Mouse (Mus musculus) kidney, adult 11 months (tissue): ENCODE data around the gene Pced1b.
"Not testable (repeated sequence)": the region's sequence is repeated elsewhere in the genome, so short reads cannot be mapped to it uniquely, and the experiment has no call there.

Experiments
- DNase-seq: peaks from one replicate; pipeline ENCODE4 v3.0.0; 2022

Gene Pced1b

DNA sequence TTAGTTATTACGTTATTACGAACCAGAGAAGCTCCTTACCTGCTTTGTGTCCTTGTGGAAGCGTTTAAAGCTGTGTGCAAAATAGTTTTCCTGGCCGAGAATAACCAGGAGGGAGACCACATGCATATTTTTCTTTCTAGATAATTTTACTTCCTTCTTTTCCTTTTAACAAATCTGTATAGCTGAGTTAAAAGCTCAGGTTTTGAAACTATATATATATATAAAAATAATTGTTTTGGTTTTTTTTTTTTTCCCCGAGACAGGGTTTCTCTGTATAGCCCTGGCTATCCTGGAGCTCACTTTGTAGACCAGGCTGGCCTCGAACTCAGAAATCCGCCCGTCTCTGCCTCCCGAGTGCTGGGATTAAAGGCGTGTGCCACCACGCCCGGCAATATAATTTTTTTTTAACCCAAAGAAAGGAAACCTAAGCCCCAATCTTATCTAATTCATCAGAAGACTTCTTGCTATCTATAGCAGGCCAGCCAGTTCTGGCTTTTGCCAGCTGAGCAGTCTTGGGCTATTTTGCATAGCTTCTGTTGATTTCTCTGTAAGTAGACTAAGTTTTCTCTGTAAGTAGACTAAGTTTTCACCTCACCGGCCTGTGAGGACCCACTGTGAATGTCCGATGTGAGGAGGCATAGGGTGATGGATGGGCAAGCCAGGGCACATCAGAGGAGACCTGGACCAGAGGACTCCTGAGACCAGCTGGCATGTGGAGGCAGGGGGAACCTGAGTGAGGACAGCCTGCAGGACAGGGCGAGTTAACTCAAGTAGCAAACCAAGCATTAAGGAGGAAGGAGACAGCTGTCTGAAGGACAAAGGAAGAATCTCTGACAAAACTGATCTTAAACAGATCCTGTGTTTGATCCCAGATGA is 128.2 kb downstream of the Pced1b start:
- DNase-seq = no peak

DNA sequence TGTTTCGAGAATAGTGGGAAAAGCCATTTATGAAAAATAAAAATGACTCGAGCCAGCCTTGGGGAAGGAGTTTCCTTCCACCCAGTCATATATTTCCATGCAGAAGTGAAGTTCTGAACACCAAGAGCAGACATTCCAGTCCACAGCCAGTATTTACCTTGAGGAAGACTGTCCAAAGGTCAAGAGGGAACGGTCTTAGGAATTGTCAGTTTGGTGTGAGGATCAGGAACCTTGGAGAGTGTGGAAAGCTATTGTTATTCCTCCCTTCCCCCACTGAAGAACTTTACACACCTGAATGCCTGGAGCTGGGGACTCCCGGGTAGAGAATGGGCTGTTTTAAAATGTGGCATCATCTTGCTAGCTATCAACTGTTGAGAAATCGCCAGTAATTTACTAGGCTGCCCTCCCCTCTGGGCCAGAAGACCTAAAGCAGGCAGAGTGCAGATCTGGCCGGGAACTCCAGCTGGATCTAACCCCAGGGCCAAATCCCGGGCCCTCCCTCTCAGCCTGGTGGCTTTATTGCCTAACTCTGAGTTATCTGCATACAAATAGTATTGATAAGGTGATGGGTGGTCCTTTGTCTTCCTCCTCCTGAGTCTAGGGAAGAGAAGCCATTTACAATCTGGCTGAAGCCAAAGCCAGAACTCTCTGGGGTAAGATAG is 129.3 kb downstream of the Pced1b start:
- no peak for DNase-seq

DNA sequence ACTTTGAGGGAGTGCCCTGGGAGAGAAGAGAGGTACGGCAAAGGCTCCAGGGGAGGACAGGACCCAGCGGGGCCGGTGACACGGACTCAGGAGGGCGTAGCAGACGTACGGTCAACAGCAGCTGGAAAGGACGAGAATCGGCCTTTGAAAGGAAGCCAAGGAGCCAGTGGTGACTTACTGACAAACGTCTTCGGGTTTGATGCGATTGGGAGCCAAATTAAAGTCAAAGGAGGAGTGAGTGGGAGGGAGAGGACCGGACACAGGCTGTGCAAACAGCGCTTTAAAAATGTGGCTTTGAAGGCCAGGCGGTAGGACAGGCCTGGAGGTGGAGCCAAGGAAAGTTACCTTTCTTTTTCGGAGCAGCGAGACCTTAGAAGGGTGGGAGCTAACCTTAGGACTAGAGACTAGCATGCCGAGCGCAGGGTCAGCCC is 129.9 kb downstream of the Pced1b start:
- DNase-seq = no peak

DNA sequence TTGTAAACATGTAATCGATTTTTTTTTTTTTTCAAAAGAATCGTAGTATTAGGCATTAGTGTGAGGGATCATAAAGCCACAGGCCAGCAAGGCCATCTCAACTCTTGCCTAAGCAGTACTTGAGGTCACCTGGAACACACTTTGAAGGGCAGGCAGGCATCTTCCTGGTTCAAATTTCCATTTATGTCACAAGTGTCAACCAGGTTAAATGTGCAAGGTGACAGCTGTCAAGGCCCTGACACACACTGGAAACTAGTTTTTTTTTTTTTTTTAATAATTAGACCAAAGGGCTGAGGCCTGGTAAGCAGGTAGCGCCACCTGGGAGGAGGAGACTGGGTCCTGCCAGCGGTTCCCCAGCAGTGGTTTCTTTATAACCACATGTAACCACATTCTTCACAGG is 131.2 kb downstream of the Pced1b start:
- DNase-seq = no peak

DNA sequence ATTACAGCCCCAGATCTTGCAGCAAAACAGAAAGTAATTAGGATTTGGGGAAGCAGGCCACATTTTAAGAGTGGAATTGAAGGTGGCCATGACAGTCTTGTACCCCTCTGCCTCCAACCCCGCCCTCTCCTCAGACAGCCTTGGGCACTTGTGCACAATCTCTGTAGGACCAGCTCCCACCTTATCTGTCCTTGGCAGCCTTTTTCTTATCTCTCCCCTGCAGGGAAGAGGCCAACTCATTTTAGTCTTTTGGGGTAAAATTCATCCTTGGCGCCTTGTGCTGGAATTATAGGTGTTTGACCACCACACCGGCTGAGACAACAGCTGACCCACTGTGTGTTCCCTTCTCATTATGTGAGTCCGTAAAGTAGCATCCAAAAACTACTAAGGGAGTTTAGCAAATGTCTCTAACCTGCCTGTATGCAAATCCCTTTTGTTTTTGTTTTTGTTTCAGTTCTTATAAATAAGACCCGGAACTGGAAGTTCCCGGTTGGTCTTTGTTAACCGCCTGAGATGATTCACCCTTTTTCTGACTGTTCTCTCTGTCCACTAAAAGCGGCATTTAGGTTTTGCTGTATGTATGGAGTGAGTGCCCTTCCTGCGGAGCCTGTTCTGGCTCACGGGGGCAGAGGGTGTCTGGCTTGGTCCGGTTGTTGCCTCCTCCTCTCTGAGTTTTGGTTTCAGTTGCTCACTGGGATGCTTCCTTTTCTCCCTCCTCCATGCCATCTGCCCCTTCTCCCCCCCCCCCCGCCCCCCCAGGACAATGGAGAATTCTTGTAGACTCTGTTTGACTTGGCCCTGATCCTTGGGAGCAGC is 132.8 kb downstream of the Pced1b start:
- DNase-seq = no peak

DNA sequence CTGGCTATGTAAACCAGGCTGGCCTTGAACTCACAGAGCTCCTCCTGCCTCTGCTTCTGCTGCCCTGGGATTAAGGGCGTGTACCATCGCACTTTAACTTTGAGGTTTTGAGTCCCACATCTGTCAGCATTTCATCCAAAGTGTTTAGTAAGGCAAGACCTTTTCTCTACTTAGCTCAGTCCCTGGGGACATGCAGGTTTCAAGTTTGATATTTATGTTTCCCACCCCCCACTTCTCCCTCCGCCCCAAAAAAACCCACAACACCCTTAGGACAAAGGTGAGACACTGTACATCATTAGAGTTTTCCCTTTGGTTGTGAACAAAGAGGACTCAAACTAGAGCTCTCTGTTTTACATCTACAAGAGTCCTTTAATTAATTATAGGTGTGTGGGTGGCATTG is 135.7 kb downstream of the Pced1b start:
- DNase-seq = no peak

DNA sequence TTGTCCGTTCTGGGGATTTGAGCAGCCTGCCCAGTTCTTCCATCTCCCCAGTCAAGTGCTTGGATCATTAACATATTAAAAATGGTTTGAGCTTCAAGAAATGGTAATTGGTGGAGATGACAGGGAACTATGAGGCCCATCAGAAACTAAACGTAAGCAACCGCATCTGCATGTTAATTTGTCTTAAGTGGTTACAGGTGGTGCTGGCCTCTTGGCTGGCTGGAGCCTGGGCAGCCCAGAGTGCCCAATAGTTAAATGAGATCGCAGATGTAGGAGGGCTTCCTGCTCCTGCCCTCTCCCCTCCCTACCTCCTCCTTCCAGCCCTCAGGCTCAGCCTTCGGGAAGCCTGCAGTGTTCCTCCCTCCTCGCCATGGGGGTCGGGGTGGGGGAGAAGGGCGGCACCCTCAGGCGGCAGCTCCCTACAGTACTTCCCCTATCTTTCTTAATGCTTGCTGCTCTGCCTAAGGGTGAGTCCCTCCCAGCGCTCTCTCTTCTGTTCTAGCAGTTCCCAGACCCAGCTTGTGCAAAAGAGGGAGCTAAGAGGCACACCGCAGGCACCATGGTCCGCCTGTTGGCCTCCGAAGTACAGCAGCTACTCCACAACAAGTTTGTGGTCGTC is 136.7 kb downstream of the Pced1b start:
- no peak for DNase-seq

DNA sequence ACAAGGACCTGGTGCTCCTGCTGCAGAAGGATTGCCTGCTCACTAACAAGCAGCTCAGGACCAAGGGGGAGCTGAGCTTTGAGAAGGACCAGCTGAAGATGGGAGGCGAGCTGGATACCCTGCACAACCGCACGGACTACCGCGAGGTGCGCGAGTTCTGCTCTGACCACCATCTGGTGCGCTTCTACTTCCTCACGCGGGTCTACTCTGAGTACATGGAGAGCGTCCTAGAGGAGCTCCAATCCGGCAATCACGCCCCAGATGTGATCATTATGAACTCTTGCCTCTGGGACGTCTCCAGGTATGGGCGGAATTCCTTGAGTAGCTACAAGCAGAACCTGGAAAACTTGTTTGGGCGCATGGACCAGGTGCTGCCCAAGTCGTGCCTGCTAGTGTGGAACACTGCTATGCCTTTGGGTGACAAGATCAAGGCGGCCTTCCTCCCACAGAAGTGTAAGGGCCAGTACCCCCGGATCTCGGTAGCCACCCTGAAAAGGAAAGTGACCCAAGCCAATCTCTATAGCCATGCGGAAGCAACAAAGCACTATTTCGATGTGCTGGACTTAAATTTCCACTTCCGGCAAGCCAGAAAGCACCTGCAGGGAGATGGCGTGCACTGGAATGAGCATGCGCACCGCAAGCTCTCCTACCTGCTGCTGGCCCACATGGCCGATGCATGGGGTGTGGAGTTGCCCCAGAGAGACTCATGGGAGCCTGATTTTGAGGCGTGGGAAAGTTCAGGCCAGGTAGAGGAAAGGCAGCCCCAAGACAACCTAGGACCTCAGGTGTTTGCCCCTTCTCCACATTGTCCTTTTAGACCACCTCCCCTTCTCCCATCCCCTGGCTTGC is 137.5 kb downstream of the Pced1b start:
- DNase-seq = no peak

DNA sequence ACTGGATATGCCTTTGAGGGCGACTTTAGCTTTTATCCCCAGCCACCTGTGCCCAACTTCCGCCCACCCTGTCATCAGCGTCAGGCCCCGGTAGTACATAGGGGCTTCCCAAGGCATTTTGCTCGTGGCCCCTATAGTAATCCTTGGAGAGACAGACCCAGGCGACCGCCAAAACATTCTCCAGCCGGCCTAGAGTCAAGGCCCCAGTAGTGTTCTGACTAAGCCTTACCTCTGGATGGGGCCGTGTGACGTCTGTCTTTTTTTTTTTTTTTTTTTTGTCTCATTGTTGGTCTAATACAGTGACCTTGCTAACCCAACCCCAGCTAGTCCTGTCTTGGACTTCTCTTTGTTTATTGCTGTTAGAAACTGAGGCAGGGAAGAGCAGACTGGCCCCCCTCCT is 138.3 kb downstream of the Pced1b start:
- DNase-seq = not testable (repeated sequence)

DNA sequence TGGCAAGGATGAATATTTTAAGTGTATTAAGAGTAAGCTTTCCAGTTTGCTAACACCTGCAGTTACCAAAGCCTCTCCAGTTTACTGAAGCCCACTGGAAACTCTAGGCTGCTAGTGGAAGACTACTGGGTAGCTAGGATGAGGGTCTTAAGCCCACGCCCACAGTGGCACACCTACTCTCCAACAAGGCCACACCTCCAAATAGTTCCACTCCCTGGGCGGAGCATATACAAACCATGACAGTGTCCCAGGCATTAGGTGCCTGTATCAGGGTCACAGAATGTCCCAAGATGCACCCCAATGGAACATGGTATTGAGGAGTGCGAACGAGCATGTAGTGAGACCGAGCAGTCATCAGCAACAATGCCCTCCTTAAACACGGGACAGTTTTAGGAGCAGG is 140.9 kb downstream of the Pced1b start:
- DNase-seq = no peak

DNA sequence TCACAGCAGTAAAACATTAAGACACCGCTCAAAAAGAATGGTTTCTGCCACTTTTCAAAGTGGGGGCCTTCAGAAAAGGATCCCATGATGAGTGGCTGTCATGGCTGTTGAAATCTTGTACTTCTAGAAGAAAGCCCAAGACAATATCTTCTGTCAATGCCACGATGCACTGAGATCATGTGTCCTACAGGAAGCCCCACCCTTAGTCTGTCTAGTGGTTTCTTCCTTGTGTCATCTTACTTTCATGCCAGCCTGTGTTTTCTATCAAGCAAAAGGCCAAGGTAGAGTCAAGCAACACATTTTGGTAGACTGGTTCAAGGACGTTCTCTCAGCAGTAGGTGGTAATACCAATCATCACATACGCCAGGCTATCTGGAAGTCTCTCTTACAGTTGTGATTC is 142.7 kb downstream of the Pced1b start:
- DNase-seq = no peak

DNA sequence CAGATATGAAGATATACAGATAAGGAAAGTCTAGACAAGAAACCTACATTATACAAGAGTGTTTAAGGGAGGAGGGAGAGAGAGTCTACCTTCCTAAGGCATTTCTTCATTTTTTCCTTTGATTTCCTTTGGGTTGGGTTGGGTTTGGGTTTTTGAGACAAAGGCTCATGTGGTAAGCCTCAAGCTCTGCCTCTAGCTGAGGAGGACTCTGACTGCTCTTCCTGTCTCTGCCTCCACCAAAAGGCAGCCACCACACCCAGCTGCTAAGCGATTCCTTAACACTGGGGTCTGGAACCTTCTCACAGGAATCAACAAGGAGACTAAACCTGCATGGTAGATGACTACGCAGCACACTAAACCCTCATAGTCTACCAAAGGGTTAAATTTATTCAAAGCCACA is 143.9 kb downstream of the Pced1b start:
- no peak for DNase-seq

DNA sequence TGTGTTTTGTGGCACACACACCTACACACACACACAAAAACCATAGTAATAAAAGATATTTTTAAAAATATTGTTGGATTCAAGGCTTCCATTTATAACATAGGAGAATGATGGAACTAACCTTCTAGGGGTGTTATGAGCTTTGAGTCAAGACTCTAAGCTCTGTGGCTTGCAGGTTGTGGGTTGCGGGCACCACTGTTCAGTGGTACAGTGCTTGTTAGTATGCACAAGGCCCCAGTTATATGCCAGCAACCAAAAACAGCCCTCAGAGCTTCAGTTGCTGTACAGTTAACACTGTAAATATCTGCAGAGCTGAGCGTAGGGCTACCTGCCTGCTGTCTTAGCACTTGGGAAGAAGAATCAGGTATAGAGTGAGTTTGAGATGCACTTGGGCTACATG is 144.5 kb downstream of the Pced1b start:
- no peak for DNase-seq

DNA sequence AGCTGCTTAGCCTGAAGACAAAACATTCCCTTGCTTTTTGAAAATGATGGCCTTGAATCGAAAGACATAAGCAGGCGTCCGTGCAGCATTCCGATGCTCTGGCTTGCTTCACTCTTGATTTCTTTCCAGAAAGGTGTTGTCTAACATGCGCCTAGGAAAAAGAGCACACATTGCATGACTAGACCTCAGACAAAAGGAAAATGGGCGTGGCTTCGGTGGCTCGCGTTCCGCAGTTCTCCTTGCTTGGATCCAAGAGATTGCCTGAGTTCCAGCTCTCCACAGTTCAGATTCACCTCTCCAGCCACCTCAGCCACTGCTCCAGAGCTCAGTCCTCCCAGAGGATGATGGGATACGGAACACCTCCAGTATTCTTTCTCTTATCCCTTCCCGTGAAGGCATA is 147.7 kb downstream of the Pced1b start:
- no peak for DNase-seq

DNA sequence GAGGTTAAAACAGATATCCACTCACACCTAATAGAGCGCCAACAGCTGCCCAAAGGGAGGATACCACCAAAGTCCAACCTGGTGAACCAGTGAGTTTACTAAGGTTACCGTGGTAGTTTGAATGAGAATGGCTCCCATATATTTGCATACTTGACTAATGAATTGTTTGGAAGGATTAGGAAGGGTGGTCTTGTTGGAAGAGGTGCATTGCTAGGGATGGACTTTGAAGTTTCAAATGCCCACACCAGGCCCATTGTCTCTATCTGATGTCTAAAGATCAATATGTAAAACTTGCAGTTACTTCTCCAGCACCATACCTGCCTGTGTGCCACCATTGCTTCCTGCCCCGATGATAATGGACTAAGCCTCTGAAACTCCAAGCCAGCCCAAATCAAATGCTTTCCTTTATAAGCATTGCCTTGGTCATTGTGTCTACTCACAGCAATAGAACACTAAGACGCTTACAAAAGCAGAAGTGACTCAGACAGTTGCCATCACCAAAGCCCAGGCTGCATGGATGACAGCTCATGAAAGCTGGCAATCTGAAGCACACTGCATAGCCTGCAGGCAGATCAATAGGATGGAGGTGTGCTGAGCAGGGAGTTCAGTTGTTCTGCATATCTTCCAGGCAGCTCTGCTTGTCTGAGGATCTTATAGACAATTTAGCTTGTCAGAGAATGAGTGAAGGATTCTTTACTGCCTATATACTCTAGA is 149.8 kb downstream of the Pced1b start:
- no peak for DNase-seq

DNA sequence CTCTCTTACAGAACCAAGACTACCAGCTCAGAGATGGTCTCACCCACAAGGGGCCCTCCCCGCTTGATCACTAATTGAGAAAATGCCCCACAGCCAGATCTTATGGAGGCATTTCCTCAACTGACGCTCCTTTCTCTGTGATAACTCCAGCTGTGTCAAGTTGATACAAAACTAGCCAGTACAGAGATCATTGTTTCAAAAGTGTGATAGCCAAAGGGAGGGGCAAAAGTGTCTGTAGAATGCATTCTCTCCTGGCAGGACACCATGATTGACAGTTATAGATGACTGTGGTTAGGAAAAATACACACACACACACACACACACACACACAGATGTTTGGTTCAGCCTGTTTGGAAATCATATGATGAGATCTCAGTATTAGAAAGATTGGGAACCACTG is 150.9 kb downstream of the Pced1b start:
- DNase-seq = no peak

DNA sequence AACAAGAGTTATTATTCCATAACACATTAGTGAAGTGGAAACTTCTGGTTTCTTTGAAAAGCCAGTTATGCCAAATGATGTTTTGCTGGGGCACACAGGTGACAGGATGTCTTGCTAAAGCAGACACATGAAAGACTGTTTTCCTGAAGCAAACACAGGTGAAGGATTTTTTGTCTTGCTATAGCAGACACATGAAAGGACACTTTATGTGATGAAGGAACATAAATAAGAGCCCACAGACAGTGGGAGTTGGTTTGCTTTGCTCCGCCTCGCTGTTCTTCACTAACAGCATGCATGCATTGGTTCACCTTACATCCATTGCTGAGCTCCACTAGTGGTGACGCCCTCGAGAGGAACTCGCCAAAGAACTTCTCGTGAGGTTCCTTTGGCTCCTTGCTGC is 154.0 kb downstream of the Pced1b start:
- no peak for DNase-seq

DNA sequence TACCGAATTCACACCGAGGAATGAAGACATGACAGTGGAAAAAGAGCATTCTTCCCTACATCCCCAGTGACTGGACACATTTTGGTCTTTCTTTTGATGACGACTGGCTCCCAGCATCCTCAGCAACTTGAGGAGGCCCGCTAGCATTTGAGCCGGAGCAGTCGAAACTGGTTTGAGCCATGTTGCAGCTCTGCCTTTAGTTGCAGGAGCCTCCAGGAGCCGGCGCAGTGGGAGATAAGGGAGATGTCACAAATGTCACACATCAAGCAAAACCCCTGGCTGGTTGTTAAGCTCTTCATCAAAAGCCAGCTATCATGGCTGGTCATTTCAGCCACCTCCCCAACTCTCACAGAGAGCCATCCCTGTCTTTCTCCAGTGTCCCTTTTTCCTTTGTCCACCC is 157.6 kb downstream of the Pced1b start:
- DNase-seq = no peak

DNA sequence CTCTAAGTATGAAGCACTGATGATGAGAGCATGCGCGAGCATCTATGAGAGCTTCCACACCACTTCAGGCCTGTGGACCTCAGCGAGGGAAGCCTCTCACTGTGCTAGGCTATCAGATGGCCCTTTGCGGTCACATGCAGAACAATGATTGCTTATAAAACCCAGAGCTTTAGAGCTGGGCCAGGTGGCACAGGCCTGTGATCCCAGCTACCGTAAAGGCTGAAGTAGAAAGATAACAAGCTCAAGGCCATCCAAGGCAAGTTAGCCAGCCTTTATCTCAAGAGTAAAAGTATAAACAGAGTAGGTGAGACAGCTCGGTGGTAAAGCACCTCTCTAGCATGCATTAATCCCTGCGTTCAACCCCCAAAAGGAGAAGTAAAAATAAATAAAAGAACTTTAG is 158.1 kb downstream of the Pced1b start:
- DNase-seq = no peak

DNA sequence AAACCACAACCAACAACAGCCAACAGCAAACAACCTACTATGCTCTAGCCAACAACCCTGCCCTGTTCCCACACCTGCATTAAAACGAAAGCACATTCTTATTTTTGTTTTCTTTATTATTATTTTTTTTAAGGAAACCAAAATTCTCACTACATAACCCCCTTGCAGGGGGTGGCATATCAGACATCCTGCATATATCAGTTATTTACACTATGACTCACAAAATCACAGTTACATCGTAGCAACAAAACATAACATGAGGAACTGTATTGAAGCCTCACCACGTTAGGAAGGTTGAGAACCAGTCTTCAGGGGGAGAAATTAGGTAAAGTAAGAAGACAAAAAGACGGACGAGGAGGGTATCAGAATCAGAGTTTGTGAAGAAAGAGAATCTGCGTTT is 159.2 kb downstream of the Pced1b start:
- DNase-seq = no peak
